Mouse (Mus musculus): Measurements from ENCODE around the gene Pim1. TPM values are rescaled to one million over a fixed set of nuclear protein-coding genes. Genes with fewer than 3 reads are reported as not detected.
"Not testable (repeated sequence)": the region's sequence is repeated elsewhere in the genome, so short reads cannot be mapped to it uniquely, and the experiment has no call there.

Gene Pim1
- 19.3 and 20.0 TPM in 2 replicates for polyA plus RNA-seq (2015; fragmentation: Nextera tagmentation; extraction: Ambion mirVana)

DNA sequence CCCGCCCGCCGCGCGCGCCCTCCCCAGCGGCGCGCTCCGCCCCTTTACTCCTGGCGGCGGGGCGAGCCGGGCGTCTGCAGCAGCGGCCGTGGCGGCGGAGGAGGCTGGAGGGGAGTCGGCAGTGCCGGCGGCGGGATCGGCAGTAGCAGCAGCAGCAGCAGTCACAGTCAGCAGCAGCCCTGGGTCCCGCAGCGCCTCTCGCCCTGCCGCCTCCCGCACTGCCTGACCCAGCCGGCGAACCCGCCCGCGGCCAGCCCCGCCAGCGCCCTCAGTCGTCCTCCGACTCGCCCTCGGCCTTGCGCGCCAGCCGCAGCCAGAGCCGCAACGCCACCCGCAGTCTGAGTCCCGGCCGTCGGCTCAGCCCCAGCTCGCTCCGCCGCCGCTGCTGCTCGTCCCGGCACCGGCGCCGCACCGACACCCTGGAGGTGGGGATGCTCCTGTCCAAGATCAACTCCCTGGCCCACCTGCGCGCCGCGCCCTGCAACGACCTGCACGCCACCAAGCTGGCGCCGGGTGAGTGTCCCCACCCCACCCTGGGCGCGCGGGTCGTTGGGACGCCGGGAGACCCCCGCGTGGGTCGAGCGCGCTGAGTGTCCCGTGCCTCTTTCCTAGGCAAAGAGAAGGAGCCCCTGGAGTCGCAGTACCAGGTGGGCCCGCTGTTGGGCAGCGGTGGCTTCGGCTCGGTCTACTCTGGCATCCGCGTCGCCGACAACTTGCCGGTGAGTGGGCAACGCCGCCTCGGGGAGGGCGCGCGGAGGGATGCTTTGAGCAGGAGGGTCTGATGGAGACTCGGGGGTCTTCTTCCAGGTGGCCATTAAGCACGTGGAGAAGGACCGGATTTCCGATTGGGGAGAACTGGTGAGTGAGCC, at the start of gene Pim1:
TSS of gene Pim1 (plus strand) at position 41 of the 869 bp plus-strand sequence.
- under 1% methylated on average over 92 of the region's 99 CpGs for WGBS
- H3K4me1 ChIP-seq = peaks cover 26% of the 10 kb centered on the region
- H3K4me2 ChIP-seq = peak within 1 kb of the TSS; percentile 95
- H3K27me3 ChIP-seq (replicated peaks) = no peaks in the 10 kb centered on the region
- peaks cover 22% of the 10 kb centered on the region for H3K36me3 ChIP-seq
- peak; percentile 31 for ATAC-seq (ENCODE audit: extremely low read depth, insufficient number of reproducible peaks, low FRiP score, low TSS enrichment)
- H3K4me3 ChIP-seq = peak within 1 kb of the TSS; percentile 87
- peak within 1 kb of the TSS; percentile 98 for H3K9ac ChIP-seq
- H3K9me3 ChIP-seq = no peaks in the 10 kb centered on the region
- peak within 1 kb of the TSS; percentile 97 for H3K27ac ChIP-seq (replicated peaks)

DNA sequence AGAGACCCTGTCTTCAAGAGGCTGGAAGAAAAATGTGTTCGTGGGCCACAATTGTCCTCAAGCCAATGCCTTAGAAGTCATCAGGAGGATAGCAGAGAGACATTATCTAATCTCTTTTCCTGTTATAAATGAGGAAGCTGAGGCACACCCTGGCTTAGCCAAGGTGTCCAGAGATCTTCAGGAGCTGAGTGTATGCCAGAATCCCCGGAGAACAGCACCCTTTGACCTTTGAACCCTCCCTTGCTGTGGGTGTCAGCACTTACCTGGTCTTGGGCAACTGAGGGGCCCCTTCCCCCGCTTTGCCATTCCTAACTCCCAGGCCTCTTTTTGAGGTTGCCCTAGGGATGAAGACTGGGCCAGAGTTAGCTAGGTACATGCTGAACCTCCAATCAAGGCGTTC, 49.0 kb upstream of the Pim1 start:
- no peaks in the 10 kb centered on the region for H3K36me3 ChIP-seq
- no peak overlapping the region for H3K4me2 ChIP-seq
- no peak overlapping the region for H3K4me3 ChIP-seq
- peaks cover 77% of the 10 kb centered on the region for H3K4me1 ChIP-seq
- no peak overlapping the region for H3K9ac ChIP-seq
- ATAC-seq (ENCODE audit: extremely low read depth, insufficient number of reproducible peaks, low FRiP score, low TSS enrichment) = no peak
- WGBS = 55% methylated on average over 4 of the region's 4 CpGs
- no peaks in the 10 kb centered on the region for H3K27me3 ChIP-seq (replicated peaks)
- H3K9me3 ChIP-seq = no peaks in the 10 kb centered on the region
- peak overlapping the region; percentile 94 for H3K27ac ChIP-seq (replicated peaks)

DNA sequence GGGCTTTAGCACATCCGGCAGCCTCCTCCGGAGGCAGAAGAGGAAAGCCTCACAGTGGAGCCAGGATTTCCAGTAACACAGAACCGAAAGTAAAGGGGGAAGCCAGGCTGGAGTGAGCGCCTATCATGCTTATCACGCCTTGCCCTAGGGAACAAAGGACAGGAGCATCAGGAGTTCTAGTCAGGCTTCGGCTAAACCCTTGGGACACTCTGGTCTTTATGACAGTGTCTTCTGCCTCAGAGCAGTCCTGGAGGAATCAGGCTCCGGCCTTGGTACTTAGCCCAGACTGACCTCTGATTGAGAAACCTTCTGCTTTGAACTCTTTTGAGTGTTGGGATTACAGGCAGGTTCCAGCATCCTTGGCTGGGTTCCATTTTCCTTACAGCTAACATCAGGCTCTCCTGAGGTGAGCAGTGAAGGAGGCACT, 48.4 kb upstream of the Pim1 start:
- peak overlapping the region; percentile 6; the same call in 1 of the 2 replicates for H3K4me2 ChIP-seq
- no peaks in the 10 kb centered on the region for H3K36me3 ChIP-seq
- 0 out of 2 replicates have a peak overlapping the region, but pooled peaks have one; percentile 45 for H3K9ac ChIP-seq
- peak overlapping the region; percentile 94 for H3K27ac ChIP-seq (replicated peaks)
- no peak for ATAC-seq (ENCODE audit: extremely low read depth, insufficient number of reproducible peaks, low FRiP score, low TSS enrichment)
- H3K9me3 ChIP-seq = no peaks in the 10 kb centered on the region
- WGBS = 35% methylated on average over 7 of the region's 7 CpGs
- H3K4me3 ChIP-seq = no peak overlapping the region
- no peaks in the 10 kb centered on the region for H3K27me3 ChIP-seq (replicated peaks)
- H3K4me1 ChIP-seq = peaks cover 74% of the 10 kb centered on the region

DNA sequence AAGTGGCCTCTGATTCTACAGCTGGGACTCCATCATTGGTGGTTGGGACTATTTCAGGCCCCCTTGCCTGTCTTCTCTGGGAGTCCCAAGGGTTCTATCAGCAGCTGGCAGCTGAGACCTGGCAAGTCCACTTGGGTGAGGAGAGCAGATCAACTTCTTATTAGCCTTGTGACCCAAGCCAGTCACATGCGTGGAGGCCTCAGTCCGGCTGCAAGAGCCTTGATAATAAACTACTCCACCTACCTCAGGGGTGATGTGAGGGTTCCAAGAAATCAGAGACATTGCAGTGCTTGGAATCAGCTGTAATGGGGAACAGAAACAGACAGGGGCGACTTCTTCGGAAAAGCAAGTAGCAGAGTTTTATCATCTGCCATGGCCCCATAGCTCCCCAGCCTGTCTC, 46.8 kb upstream of the Pim1 start:
- peaks cover 72% of the 10 kb centered on the region for H3K4me1 ChIP-seq
- ATAC-seq (ENCODE audit: extremely low read depth, insufficient number of reproducible peaks, low FRiP score, low TSS enrichment) = peak; percentile 44; the same call in 1 of the 2 replicates

DNA sequence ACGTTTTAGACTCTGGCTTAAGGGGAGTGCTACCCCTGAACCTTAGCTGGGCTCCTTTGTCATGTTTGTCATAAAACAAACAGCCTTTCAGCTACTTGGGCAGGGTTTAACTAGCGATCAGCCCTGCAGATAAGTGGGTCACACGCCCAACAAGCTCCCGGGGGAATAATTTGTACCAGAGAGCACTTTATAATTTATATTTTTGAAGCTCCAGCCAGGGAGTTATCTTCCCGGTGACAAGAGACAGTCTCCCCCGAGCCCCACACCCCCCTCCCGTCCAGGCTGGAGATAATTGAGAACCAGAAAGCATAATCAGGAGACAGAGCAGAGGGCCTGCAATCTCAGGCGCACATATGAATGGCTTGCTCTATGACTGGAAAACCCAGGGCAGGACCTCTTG, 45.5 kb upstream of the Pim1 start:
- 11% methylated on average over 8 of the region's 8 CpGs for WGBS
- peak overlapping the region; percentile 29 for H3K9ac ChIP-seq
- peak overlapping the region; percentile 71 for H3K27ac ChIP-seq (replicated peaks)
- H3K9me3 ChIP-seq = no peaks in the 10 kb centered on the region
- H3K4me3 ChIP-seq = no peak overlapping the region
- H3K27me3 ChIP-seq (replicated peaks) = no peaks in the 10 kb centered on the region
- ATAC-seq (ENCODE audit: extremely low read depth, insufficient number of reproducible peaks, low FRiP score, low TSS enrichment) = no peak
- H3K4me1 ChIP-seq = peaks cover 70% of the 10 kb centered on the region
- no peaks in the 10 kb centered on the region for H3K36me3 ChIP-seq
- peak overlapping the region; percentile 37 for H3K4me2 ChIP-seq

More for the DNA sequence above, 46.8 kb upstream of the Pim1 start:
- H3K4me2 ChIP-seq = 0 out of 2 replicates have a peak overlapping the region, but pooled peaks have one; percentile 37
- no peak overlapping the region for H3K9ac ChIP-seq
- H3K27me3 ChIP-seq (replicated peaks) = no peaks in the 10 kb centered on the region
- 58% methylated on average over 4 of the region's 4 CpGs for WGBS
- no peak overlapping the region for H3K4me3 ChIP-seq
- no peaks in the 10 kb centered on the region for H3K36me3 ChIP-seq
- no peaks in the 10 kb centered on the region for H3K9me3 ChIP-seq
- H3K27ac ChIP-seq (replicated peaks) = peak overlapping the region; percentile 71

DNA sequence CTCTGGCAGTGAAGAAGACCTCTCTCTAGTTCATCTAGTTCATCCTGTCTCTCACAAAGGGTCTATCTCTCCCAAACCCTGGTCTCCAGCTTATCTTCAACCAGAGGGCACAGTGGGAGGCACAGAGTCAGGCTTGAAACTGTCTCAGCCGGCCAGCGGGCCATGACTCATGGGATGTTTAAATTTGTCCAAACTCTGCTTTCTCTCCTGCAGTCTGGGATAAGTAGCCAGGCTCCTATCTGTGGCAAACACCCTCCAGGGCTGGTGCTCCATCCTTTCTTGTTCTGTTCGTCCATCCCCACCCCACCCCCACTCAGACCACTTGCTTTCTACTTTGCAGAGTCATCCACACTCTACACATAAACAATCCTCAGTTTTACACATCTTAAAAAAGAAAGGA, 43.2 kb upstream of the Pim1 start:
- Histone ChIP-seq H3K27me3 (replicated peaks) (no peaks in the 10 kb centered on the region), H3K4me1 (peaks cover 70% of the 10 kb centered on the region), H3K4me3 (no peak overlapping the region), H3K9me3 (no peaks in the 10 kb centered on the region), H3K9ac (peak overlapping the region; percentile 44; the same call in 1 of the 2 replicates), H3K4me2 (peak overlapping the region; percentile 16; the same call in 1 of the 2 replicates), H3K36me3 (no peaks in the 10 kb centered on the region), H3K27ac (replicated peaks) (peak overlapping the region; percentile 71)
- ATAC-seq (ENCODE audit: extremely low read depth, insufficient number of reproducible peaks, low FRiP score, low TSS enrichment) = peak; percentile 76
- WGBS = 20% methylated on average over 3 of the region's 3 CpGs

DNA sequence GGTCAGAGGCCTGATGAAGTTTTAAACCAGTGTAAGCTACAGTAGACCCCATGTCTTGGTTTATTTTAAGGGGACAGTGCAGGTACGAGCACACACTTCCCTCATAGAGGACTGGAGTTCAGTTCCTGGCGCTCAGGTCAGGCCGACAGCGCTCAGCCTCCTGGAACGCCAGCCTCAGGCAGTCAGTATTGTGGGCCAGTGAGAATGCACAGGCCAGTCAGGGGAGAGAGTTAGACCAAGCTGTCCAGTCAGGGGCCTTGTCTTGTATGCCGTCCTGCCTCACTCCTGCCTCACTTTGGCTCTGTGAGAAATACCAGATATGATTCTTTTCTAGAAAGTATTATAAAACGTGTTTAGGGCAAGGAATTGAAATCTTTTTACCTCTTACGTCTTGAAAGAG, 42.5 kb upstream of the Pim1 start:
- H3K4me3 ChIP-seq = no peak overlapping the region
- H3K27me3 ChIP-seq (replicated peaks) = no peaks in the 10 kb centered on the region
- H3K36me3 ChIP-seq = no peaks in the 10 kb centered on the region
- peak; percentile 43; the same call in 1 of the 2 replicates for ATAC-seq (ENCODE audit: extremely low read depth, insufficient number of reproducible peaks, low FRiP score, low TSS enrichment)
- 29% methylated on average over 8 of the region's 8 CpGs for WGBS
- H3K27ac ChIP-seq (replicated peaks) = peak overlapping the region; percentile 88
- H3K4me2 ChIP-seq = peak overlapping the region; percentile 34
- peak overlapping the region; percentile 50; the same call in 1 of the 2 replicates for H3K9ac ChIP-seq
- H3K4me1 ChIP-seq = peaks cover 66% of the 10 kb centered on the region
- no peaks in the 10 kb centered on the region for H3K9me3 ChIP-seq

DNA sequence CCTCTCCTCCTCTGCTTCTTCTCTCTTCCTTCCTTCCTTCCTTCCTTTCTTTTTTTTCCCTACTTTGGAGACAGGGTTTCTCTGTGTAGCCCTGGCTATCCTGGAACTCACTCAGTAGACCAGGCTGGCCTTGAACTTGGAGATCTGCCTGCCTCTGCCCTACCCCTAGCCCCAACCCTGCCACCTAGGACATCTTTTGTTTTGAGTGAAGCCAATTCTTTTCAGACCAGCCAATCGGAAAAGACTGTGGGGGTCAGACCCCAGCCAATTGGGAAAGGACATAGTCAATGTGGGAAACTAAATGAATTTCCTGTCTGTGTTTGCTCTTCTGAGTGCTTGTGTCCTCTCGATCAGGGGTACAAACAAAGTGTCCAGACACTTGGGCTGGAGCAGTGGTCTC, 42.0 kb upstream of the Pim1 start:
- peaks cover 66% of the 10 kb centered on the region for H3K4me1 ChIP-seq

DNA sequence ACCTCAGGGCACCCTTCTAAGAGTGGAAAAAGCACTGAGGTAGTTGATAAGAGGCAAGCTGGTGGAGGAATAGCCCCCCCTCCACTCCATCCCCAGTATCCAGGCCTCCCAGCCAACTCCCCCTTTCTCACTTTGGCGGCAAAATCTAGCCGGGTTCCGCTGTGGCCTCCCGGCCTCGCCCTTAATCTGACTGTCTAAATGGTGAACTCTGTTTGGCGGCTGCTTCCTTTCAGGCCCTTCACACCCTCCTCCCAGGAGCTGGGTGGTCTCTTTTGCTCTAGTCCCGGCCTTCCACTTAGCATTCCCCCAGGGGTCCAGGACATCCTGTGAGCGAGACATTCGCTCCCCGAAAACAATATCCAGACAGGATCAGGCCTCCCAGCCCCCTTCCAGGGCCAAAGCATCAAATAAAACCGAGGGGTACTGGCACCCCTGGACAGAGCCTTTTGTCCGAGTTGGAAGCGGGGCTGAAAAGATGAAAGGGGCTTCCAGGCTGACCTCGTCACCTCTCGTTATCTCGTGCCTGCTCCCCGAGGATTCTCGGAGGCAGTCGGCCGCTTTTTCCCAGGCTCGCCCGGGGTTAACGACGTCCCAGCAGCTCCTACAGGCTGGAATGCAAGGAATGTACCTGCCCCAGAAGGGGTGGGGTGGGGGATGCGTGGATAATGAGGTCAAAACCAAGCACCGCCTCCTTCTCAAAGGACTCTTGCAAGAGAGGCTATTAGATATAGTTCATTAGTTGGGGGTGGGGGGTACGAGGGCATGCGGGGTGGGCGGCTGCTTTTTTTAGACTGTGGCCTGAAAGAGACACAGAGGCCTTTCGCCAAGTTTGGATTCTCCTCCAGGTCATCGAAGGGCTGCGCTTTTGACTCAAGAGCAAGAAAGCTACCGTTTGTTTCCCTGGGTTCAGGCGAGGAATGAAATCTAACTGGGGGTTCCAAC, 39.4 kb upstream of the Pim1 start:
- peak overlapping the region; percentile 64 for H3K9ac ChIP-seq
- H3K27me3 ChIP-seq (replicated peaks) = no peaks in the 10 kb centered on the region
- ATAC-seq (ENCODE audit: extremely low read depth, insufficient number of reproducible peaks, low FRiP score, low TSS enrichment) = no peak
- 4% methylated on average over 34 of the region's 34 CpGs for WGBS
- H3K27ac ChIP-seq (replicated peaks) = peak overlapping the region; percentile 88
- no peaks in the 10 kb centered on the region for H3K36me3 ChIP-seq
- no peaks in the 10 kb centered on the region for H3K9me3 ChIP-seq
- H3K4me1 ChIP-seq = peaks cover 59% of the 10 kb centered on the region
- peak overlapping the region; percentile 62 for H3K4me2 ChIP-seq
- peak overlapping the region; percentile 25 for H3K4me3 ChIP-seq

More for the DNA sequence above, 42.0 kb upstream of the Pim1 start:
- no peak overlapping the region for H3K4me3 ChIP-seq
- H3K27ac ChIP-seq (replicated peaks) = peak overlapping the region; percentile 88
- no peaks in the 10 kb centered on the region for H3K9me3 ChIP-seq
- WGBS = 52% methylated on average over 2 of the region's 2 CpGs
- no peaks in the 10 kb centered on the region for H3K27me3 ChIP-seq (replicated peaks)
- H3K9ac ChIP-seq = no peak overlapping the region; the same call in 1 of the 2 replicates
- ATAC-seq (ENCODE audit: extremely low read depth, insufficient number of reproducible peaks, low FRiP score, low TSS enrichment) = no peak
- H3K36me3 ChIP-seq = no peaks in the 10 kb centered on the region
- H3K4me2 ChIP-seq = peak overlapping the region; percentile 34

DNA sequence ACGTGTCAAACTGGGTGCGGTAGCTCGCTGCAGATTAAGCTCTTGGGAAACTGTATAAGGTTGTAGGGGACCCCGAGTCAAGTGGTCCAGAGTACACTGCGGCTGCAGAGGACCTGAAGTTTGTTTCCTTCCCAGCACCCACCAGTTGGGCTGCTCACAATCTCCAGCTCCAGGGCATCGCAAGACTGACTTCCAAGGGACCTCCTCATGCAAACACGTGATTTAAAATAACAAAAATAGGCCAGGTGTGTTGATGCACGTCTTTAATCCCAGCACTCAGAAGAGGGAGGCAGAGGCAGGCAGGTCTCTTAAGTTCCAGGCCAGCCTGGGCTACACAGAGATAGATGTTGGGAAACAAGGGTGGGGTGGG, 38.7 kb upstream of the Pim1 start:
- Histone ChIP-seq H3K27ac (replicated peaks) (peak overlapping the region; percentile 88), H3K4me1 (peaks cover 65% of the 10 kb centered on the region), H3K9me3 (no peaks in the 10 kb centered on the region), H3K4me2 (peak overlapping the region; percentile 62), H3K4me3 (peak overlapping the region; percentile 25; the same call in 1 of the 2 replicates), H3K27me3 (replicated peaks) (no peaks in the 10 kb centered on the region), H3K36me3 (no peaks in the 10 kb centered on the region), H3K9ac (peak overlapping the region; percentile 64)
- WGBS = 32% methylated on average over 8 of the region's 8 CpGs
- ATAC-seq (ENCODE audit: extremely low read depth, insufficient number of reproducible peaks, low FRiP score, low TSS enrichment) = no peak

DNA sequence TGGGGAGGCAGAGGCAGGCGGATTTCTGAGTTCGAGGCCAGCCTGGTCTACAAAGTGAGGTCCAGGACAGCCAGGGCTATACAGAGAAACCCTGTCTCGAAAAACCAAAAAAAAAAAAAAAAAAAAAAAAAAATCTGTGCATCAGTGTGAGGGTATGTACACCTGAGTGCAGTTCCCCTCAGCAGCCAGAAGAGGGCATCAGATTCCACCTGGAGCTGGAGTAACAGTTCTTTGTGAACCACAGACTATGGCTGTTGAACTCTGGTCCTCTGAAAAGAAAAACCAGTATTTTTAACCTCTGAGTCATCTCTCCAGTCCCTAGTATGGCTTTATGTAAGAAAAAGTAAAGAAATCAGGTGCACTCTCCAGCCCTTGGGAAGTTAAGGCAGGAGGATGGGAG, 36.4 kb upstream of the Pim1 start:
- not testable (repeated sequence) for H3K36me3 ChIP-seq; H3K9ac ChIP-seq; H3K27ac ChIP-seq (replicated peaks); ATAC-seq (ENCODE audit: extremely low read depth, insufficient number of reproducible peaks, low FRiP score, low TSS enrichment); H3K27me3 ChIP-seq (replicated peaks); H3K4me3 ChIP-seq; H3K9me3 ChIP-seq; H3K4me2 ChIP-seq
- 84% methylated on average over 3 of the region's 3 CpGs for WGBS
- H3K4me1 ChIP-seq = peaks cover 68% of the 10 kb centered on the region

All from heart, embryonic 13.5 days (tissue).